Mouse (Mus musculus) C2C12 (cell line): ENCODE measurements at regions not wholly inside any gene's neighbourhood (a gene's known extent, or its start where the extent isn't known, plus 50 kb on each side); places are given as distances from the start of the nearest gene placed in this dataset.

ENCODE experiments used
- CTCF ChIP-seq: IDR thresholded peaks from one replicate; pipeline ENCODE4 v1.5.1; 2011; ENCODE audit not compliant: control insufficient read depth, insufficient read depth, insufficient read length
- MYOG ChIP-seq: IDR thresholded peaks from one replicate; pipeline ENCODE4 v1.6.1; 2011; ENCODE audit not compliant: control insufficient read depth, insufficient read length; ENCODE audit errors: extremely low read depth

- no peak for TF ChIP-seq CTCF
- no peak for TF ChIP-seq MYOG
Measured at GRCm38 (mm10) chr5:29892344-29892743, 120.6 kb upstream of the Il6 start.
